Mouse (Mus musculus): ENCODE data around the gene Stam2. TPM values are rescaled to one million over a fixed set of nuclear protein-coding genes. Genes with fewer than 3 reads are reported as not detected.

Stam2 gene
- total and polyA plus RNA-seq, 2 experiments from 2014 or later, result 21.9 to 25.5 TPM

GRCm38 (mm10) chr2:52772774-52773393 lies 30.8 kb upstream of the Stam2 start:
- Histone ChIP-seq H3K9me3 (ENCODE audit: low read length) (no peaks in the 10 kb centered on the region), H3K9ac (replicated peaks; ENCODE audit: low read length) (no peak overlapping the region), H3K27me3 (ENCODE audit: insufficient read depth, low read length) (no peaks in the 10 kb centered on the region), H3K4me1 (ENCODE audit: insufficient read depth, low read length) (no peaks in the 10 kb centered on the region), H3K36me3 (ENCODE audit: insufficient read depth, low read length) (no peaks in the 10 kb centered on the region), H3K27ac (no peak overlapping the region), H3K4me2 (ENCODE audit: low read depth, low read length) (no peak overlapping the region), H3K4me3 (ENCODE audit: low read length) (no peak overlapping the region)
- no peak for TF ChIP-seq CTCF (IDR thresholded peaks at IDR 0.05; ENCODE audit: low read depth)
- 16% methylated on average over 5 of the region's 5 CpGs for WGBS
- DNase-seq (ENCODE audit: low spot score), result no peak
- ATAC-seq, result no peak

GRCm38 (mm10) chr2:52765130-52765529 lies 23.0 kb upstream of the Stam2 start:
- no peaks in the 10 kb centered on the region for H3K27me3 ChIP-seq (ENCODE audit: insufficient read depth, low read length)
- no peak for DNase-seq (ENCODE audit: low spot score)
- H3K27ac ChIP-seq, result no peak overlapping the region
- H3K9me3 ChIP-seq (ENCODE audit: low read length), result no peaks in the 10 kb centered on the region
- no peak for TF ChIP-seq CTCF (IDR thresholded peaks at IDR 0.05; ENCODE audit: low read depth)
- H3K4me3 ChIP-seq (ENCODE audit: low read length), result no peak overlapping the region
- H3K9ac ChIP-seq (replicated peaks; ENCODE audit: low read length), result no peak overlapping the region
- no peak overlapping the region for H3K4me2 ChIP-seq (ENCODE audit: low read depth, low read length)
- no peaks in the 10 kb centered on the region for H3K36me3 ChIP-seq (ENCODE audit: insufficient read depth, low read length)
- no peaks in the 10 kb centered on the region for H3K4me1 ChIP-seq (ENCODE audit: insufficient read depth, low read length)
- ATAC-seq, result no peak
- WGBS, result 92% methylated on average over 6 of the region's 6 CpGs

GRCm38 (mm10) chr2:52763891-52764290 lies 21.8 kb upstream of the Stam2 start:
- 85% methylated on average over 14 of the region's 14 CpGs for WGBS
- no peak for ATAC-seq
- Histone ChIP-seq H3K27ac (no peak overlapping the region), H3K27me3 (ENCODE audit: insufficient read depth, low read length) (no peaks in the 10 kb centered on the region), H3K9me3 (ENCODE audit: low read length) (no peaks in the 10 kb centered on the region), H3K36me3 (ENCODE audit: insufficient read depth, low read length) (no peaks in the 10 kb centered on the region), H3K4me3 (ENCODE audit: low read length) (no peak overlapping the region), H3K9ac (replicated peaks; ENCODE audit: low read length) (no peak overlapping the region), H3K4me1 (ENCODE audit: insufficient read depth, low read length) (no peaks in the 10 kb centered on the region), H3K4me2 (ENCODE audit: low read depth, low read length) (no peak overlapping the region)
- no peak for DNase-seq (ENCODE audit: low spot score)
- TF ChIP-seq CTCF (IDR thresholded peaks at IDR 0.05; ENCODE audit: low read depth), result no peak

- Histone ChIP-seq H3K9ac (replicated peaks; ENCODE audit: low read length) (no peak overlapping the region), H3K36me3 (ENCODE audit: insufficient read depth, low read length) (no peaks in the 10 kb centered on the region), H3K27me3 (ENCODE audit: insufficient read depth, low read length) (no peaks in the 10 kb centered on the region), H3K27ac (no peak overlapping the region), H3K4me1 (ENCODE audit: insufficient read depth, low read length) (no peaks in the 10 kb centered on the region), H3K4me3 (ENCODE audit: low read length) (peak overlapping the region; percentile 14; the same call in 1 of the 2 replicates), H3K9me3 (ENCODE audit: low read length) (no peaks in the 10 kb centered on the region), H3K4me2 (ENCODE audit: low read depth, low read length) (peak overlapping the region; percentile 49)
- peak; percentile 94 for TF ChIP-seq CTCF (IDR thresholded peaks at IDR 0.05; ENCODE audit: low read depth)
- DNase-seq (ENCODE audit: low spot score), result peak; percentile 85
- ATAC-seq, result peak; percentile 84
- 15% methylated on average over 12 of the region's 12 CpGs for WGBS
Observed at GRCm38 (mm10) chr2:52763040-52763736, 21.1 kb upstream of the Stam2 start.

- no peak overlapping the region for H3K27ac ChIP-seq
- ATAC-seq, result no peak
- 75% methylated on average over 7 of the region's 7 CpGs for WGBS
- no peaks in the 10 kb centered on the region for H3K9me3 ChIP-seq (ENCODE audit: low read length)
- no peaks in the 10 kb centered on the region for H3K27me3 ChIP-seq (ENCODE audit: insufficient read depth, low read length)
- H3K9ac ChIP-seq (replicated peaks; ENCODE audit: low read length), result no peak overlapping the region
- no peak for TF ChIP-seq CTCF (IDR thresholded peaks at IDR 0.05; ENCODE audit: low read depth)
- DNase-seq (ENCODE audit: low spot score), result no peak
- no peak overlapping the region for H3K4me2 ChIP-seq (ENCODE audit: low read depth, low read length)
- H3K4me1 ChIP-seq (ENCODE audit: insufficient read depth, low read length), result no peaks in the 10 kb centered on the region
- H3K36me3 ChIP-seq (ENCODE audit: insufficient read depth, low read length), result no peaks in the 10 kb centered on the region
- H3K4me3 ChIP-seq (ENCODE audit: low read length), result no peak overlapping the region
Observed at GRCm38 (mm10) chr2:52762529-52762928, 20.4 kb upstream of the Stam2 start.

- ATAC-seq (no peak), DNase-seq (ENCODE audit: low spot score) (peak; percentile 65)
- Histone ChIP-seq H3K27me3 (ENCODE audit: insufficient read depth, low read length) (no peaks in the 10 kb centered on the region), H3K4me3 (ENCODE audit: low read length) (no peak overlapping the region), H3K9ac (replicated peaks; ENCODE audit: low read length) (no peak overlapping the region), H3K36me3 (ENCODE audit: insufficient read depth, low read length) (no peaks in the 10 kb centered on the region), H3K4me1 (ENCODE audit: insufficient read depth, low read length) (no peaks in the 10 kb centered on the region), H3K27ac (no peak overlapping the region), H3K4me2 (ENCODE audit: low read depth, low read length) (no peak overlapping the region), H3K9me3 (ENCODE audit: low read length) (no peaks in the 10 kb centered on the region)
- 22% methylated on average over 10 of the region's 10 CpGs for WGBS
- peak; percentile 72 for TF ChIP-seq CTCF (IDR thresholded peaks at IDR 0.05; ENCODE audit: low read depth)
Observed at GRCm38 (mm10) chr2:52758627-52759026, 16.5 kb upstream of the Stam2 start.

GRCm38 (mm10) chr2:52756691-52757090 lies 14.6 kb upstream of the Stam2 start:
- 17% methylated on average over 3 of the region's 3 CpGs for WGBS
- Histone ChIP-seq H3K36me3 (ENCODE audit: insufficient read depth, low read length) (no peaks in the 10 kb centered on the region), H3K4me2 (ENCODE audit: low read depth, low read length) (no peak overlapping the region), H3K4me3 (ENCODE audit: low read length) (no peak overlapping the region), H3K9me3 (ENCODE audit: low read length) (no peaks in the 10 kb centered on the region), H3K9ac (replicated peaks; ENCODE audit: low read length) (no peak overlapping the region), H3K27ac (no peak overlapping the region), H3K4me1 (ENCODE audit: insufficient read depth, low read length) (no peaks in the 10 kb centered on the region), H3K27me3 (ENCODE audit: insufficient read depth, low read length) (no peaks in the 10 kb centered on the region)
- peak; percentile 81 for TF ChIP-seq CTCF (IDR thresholded peaks at IDR 0.05; ENCODE audit: low read depth)
- DNase-seq (ENCODE audit: low spot score) (peak; percentile 68), ATAC-seq (no peak)

Data from hindbrain, postnatal 0 days (tissue).